Mouse (Mus musculus) CH12.LX (cell line): ENCODE measurements around the gene Dupd1. TPM values are rescaled to one million over a fixed set of nuclear protein-coding genes. Genes with fewer than 3 reads are reported as not detected.

Experiments used
- DNase-seq: peaks from one replicate; pipeline ENCODE4 v3.0.0-alpha.2; 2013; ENCODE audit errors: extremely low read depth
- H3K27ac ChIP-seq: 2 replicates; pipeline ENCODE4 v1.5.1; 2012; ENCODE audit warnings: low read depth, mild to moderate bottlenecking, control low read depth, moderate library complexity; ENCODE audit not compliant: insufficient read depth
- H3K27me3 ChIP-seq: replicated peaks from 2 replicates; pipeline ENCODE3; 2012; ENCODE audit warnings: inconsistent platforms
- H3K36me3 ChIP-seq, 2 experiments: replicated peaks in 1 of 2; 2 replicates each; pipeline versions ENCODE3 to v1.6.1; 2012; ENCODE audit warnings: inconsistent platforms in 1 of 2, low read length in 1 of 2, mild to moderate bottlenecking in 1 of 2, mixed read lengths in 1 of 2, moderate library complexity in 1 of 2; ENCODE audit not compliant: control insufficient read depth in 1 of 2, insufficient read depth in 1 of 2
- H3K4me1 ChIP-seq, 2 experiments: 2 replicates each; pipeline ENCODE4 v1.6.1; 2012; ENCODE audit warnings: inconsistent platforms in 1 of 2, moderate library complexity in 1 of 2; ENCODE audit not compliant: insufficient read depth in 2 of 2, control insufficient read depth in 1 of 2
- H3K4me2 ChIP-seq: 2 replicates; pipeline ENCODE4 v1.6.1; 2012; ENCODE audit warnings: low read depth, mild to moderate bottlenecking, control low read depth; ENCODE audit not compliant: poor library complexity, insufficient read depth, severe bottlenecking
- H3K4me3 ChIP-seq, 3 experiments: fragments of 150-350 bp in 1 of 3; sonication (generic) in 1 of 3; replicated peaks in 1 of 3; 2 replicates each; pipeline versions ENCODE3 to v1.5.1; 2011 to 2012; ENCODE audit warnings: low read depth in 2 of 3, low read length in 2 of 3, mild to moderate bottlenecking in 2 of 3, moderate library complexity in 2 of 3, control low read depth in 1 of 3, improper control_type of control experiment in 1 of 3, inconsistent platforms in 1 of 3, mixed read lengths in 1 of 3; ENCODE audit not compliant: poor library complexity in 1 of 3
- H3K79me2 ChIP-seq: replicated peaks from 2 replicates; pipeline ENCODE4 v1.6.1; 2012; ENCODE audit warnings: mild to moderate bottlenecking, moderate library complexity; ENCODE audit not compliant: control insufficient read depth, poor library complexity, insufficient read depth, severe bottlenecking; ENCODE audit errors: extremely low read depth
- H3K9ac ChIP-seq: 2 replicates; pipeline ENCODE4 v1.6.1; 2012; ENCODE audit warnings: low read depth, mild to moderate bottlenecking, control low read depth, moderate library complexity; ENCODE audit not compliant: insufficient read depth
- H3K9me3 ChIP-seq: replicated peaks from 2 replicates; pipeline ENCODE3; 2012; ENCODE audit warnings: low read length, inconsistent platforms, mixed read lengths
- BHLHE40 ChIP-seq: IDR thresholded peaks from 2 replicates; pipeline ENCODE4 v1.6.1; 2011; ENCODE audit warnings: mild to moderate bottlenecking, low read depth, low read length, improper control_type of control experiment
- CHD1 ChIP-seq: IDR thresholded peaks from 2 replicates; pipeline ENCODE4 v1.6.1; 2012; ENCODE audit warnings: low read depth, low read length, improper control_type of control experiment, inconsistent platforms
- CTCF ChIP-seq, 2 experiments: IDR thresholded peaks in 1 of 2; conservative IDR thresholded peaks in 1 of 2; 2 replicates each; pipeline ENCODE4 v1.5.1; 2011 to 2012; ENCODE audit warnings: low read depth in 2 of 2, low read length in 2 of 2, improper control_type of control experiment in 1 of 2, inconsistent platforms in 1 of 2, mild to moderate bottlenecking in 1 of 2, moderate library complexity in 1 of 2
- ELF1 ChIP-seq: IDR thresholded peaks from 2 replicates; pipeline ENCODE4 v1.6.1; 2014; ENCODE audit warnings: low read depth, mild to moderate bottlenecking, inconsistent platforms, low read length, improper control_type of control experiment
- ETS1 ChIP-seq: conservative IDR thresholded peaks from 2 replicates; pipeline ENCODE4 v1.6.1; 2012; ENCODE audit warnings: low read depth, mild to moderate bottlenecking, inconsistent platforms, low read length, improper control_type of control experiment, moderate library complexity
- GABPA ChIP-seq: IDR thresholded peaks from 2 replicates; pipeline ENCODE4 v1.6.1; 2012; ENCODE audit warnings: low read depth, low read length, improper control_type of control experiment, inconsistent platforms; ENCODE audit not compliant: insufficient replicate concordance
- JUN ChIP-seq: IDR thresholded peaks from 2 replicates; pipeline ENCODE4 v1.6.1; 2011; ENCODE audit warnings: low read depth, mild to moderate bottlenecking, low read length, improper control_type of control experiment, moderate library complexity; ENCODE audit not compliant: insufficient read depth
- JUND ChIP-seq: conservative IDR thresholded peaks from 2 replicates; pipeline ENCODE4 v1.6.1; 2011; ENCODE audit warnings: low read depth, low read length, improper control_type of control experiment
- KAT2A ChIP-seq: IDR thresholded peaks from 2 replicates; pipeline ENCODE4 v1.6.1; 2012; ENCODE audit warnings: low read length, improper control_type of control experiment, inconsistent platforms; ENCODE audit not compliant: insufficient replicate concordance
- MAFK ChIP-seq: IDR thresholded peaks from 2 replicates; pipeline ENCODE4 v1.6.1; 2011; ENCODE audit warnings: low read length, improper control_type of control experiment; ENCODE audit not compliant: insufficient replicate concordance
- MAX ChIP-seq: IDR thresholded peaks from 2 replicates; pipeline ENCODE4 v1.6.1; 2011; ENCODE audit warnings: low read length, improper control_type of control experiment
- MAZ ChIP-seq: IDR thresholded peaks from 2 replicates; pipeline ENCODE4 v1.6.1; 2012; ENCODE audit warnings: low read depth, mild to moderate bottlenecking, inconsistent platforms, low read length, improper control_type of control experiment, moderate library complexity
- MEF2A ChIP-seq: IDR thresholded peaks from 2 replicates; pipeline ENCODE4 v1.6.1; 2014; ENCODE audit warnings: low read depth, mild to moderate bottlenecking, inconsistent platforms, low read length, improper control_type of control experiment, borderline replicate concordance
- MYC ChIP-seq: IDR thresholded peaks from 2 replicates; pipeline ENCODE4 v1.6.1; 2011; ENCODE audit warnings: low read depth, mild to moderate bottlenecking, improper control_type of control experiment, low read length
- NRF1 ChIP-seq: IDR thresholded peaks from 2 replicates; pipeline ENCODE4 v1.6.1; 2014; ENCODE audit warnings: low read depth, mild to moderate bottlenecking, inconsistent platforms, low read length, improper control_type of control experiment, moderate library complexity
- POLR2AphosphoS2 ChIP-seq: IDR thresholded peaks from 2 replicates; pipeline ENCODE4 v1.6.1; 2011; ENCODE audit warnings: low read depth, low read length, improper control_type of control experiment
- SIN3A ChIP-seq: IDR thresholded peaks from 2 replicates; pipeline ENCODE4 v1.6.1; 2012; ENCODE audit warnings: low read length, improper control_type of control experiment, inconsistent platforms
- SMC3 ChIP-seq: IDR thresholded peaks from 2 replicates; pipeline ENCODE4 v1.6.1; 2011; ENCODE audit warnings: low read depth, low read length, improper control_type of control experiment
- TBP ChIP-seq: conservative IDR thresholded peaks from 2 replicates; pipeline ENCODE4 v1.6.1; 2011; ENCODE audit warnings: low read depth, low read length, improper control_type of control experiment
- USF1 ChIP-seq: IDR thresholded peaks from 2 replicates; pipeline ENCODE4 v1.6.1; 2014; ENCODE audit warnings: low read depth, mild to moderate bottlenecking, inconsistent platforms, low read length, improper control_type of control experiment
- ZKSCAN1 ChIP-seq: IDR thresholded peaks from 2 replicates; pipeline ENCODE4 v1.6.1; 2012; ENCODE audit warnings: low read depth, inconsistent platforms, low read length, improper control_type of control experiment, borderline replicate concordance
- ZMIZ1 ChIP-seq: IDR thresholded peaks from 2 replicates; pipeline ENCODE4 v1.6.1; 2012; ENCODE audit warnings: low read depth, mild to moderate bottlenecking, inconsistent platforms, low read length, improper control_type of control experiment
- ZNF384 ChIP-seq: IDR thresholded peaks from 2 replicates; pipeline ENCODE4 v1.6.1; 2012; ENCODE audit warnings: low read depth, low read length, improper control_type of control experiment, inconsistent platforms
- dilution Hi-C: fragments of 300-500 bp; cut with MboI; formaldehyde crosslinking; loops from 2 replicates; pipeline ENCODE4 v1.14.3; 2020; ENCODE audit warnings: low sequenced_read_pairs; ENCODE audit not compliant: extremely low pct_unique_long_range_greater_than_20kb, extremely low pct_ligation_motif_present
- in situ Hi-C: fragments of 300-500 bp; cut with MboI; formaldehyde crosslinking; loops from 3 replicates; pipeline ENCODE4 v1.14.3; 2019; ENCODE audit warnings: low sequenced_read_pairs, low pct_ligation_motif_present, low pct_unique_long_range_greater_than_20kb, mixed read lengths
- polyA plus RNA-seq: library from polyadenylated mRNA; unstranded; fragments of >175 nt; gene quantifications from 2 replicates; pipeline ENCODE4 v1.2.1, GENCODE M21; 2012; ENCODE audit warnings: low read depth; ENCODE audit not compliant: insufficient read length
- total RNA-seq, 2 experiments: library from RNA; depleted of rRNA; stranded (reverse); fragments of 300-350 nt in 1 of 2; fragments of >200 nt in 1 of 2; gene quantifications; 2 replicates each; pipeline ENCODE4 v1.2.3; 2012 to 2014

Dupd1 gene
- total and polyA plus RNA-seq, 3 experiments: not detected

DNA sequence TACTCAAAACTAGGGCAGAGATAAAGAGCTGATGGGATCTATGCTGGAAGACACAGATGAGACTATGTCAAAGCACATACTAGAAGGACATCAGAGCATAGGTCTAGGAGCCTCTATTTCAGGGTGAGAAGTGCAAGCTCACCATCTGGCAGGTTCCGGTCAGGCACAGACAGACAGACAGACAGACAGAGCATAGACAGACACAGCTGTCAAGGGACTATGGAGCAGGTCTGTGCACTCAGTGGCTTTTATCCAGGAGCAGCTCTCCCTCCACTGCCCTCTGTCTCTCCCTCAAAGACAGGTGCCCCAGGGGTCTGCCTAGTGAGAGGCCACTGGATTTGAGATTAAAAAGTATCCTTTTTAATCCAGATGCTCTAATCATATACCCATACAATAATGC is 29.8 kb upstream of the Dupd1 start:
- Histone ChIP-seq H3K9me3 (no peaks in the 10 kb centered on the region), H3K36me3 (no peaks in the 10 kb centered on the region), H3K4me1 (peaks cover 0 to 16% of the 10 kb centered on the region in 2 experiments; a peak in 3 of 4 replicates), H3K4me3 (no peak overlapping the region), H3K79me2 (no peaks in the 10 kb centered on the region), H3K27me3 (no peaks in the 10 kb centered on the region), H3K4me2 (no peak overlapping the region)
- no peak for DNase-seq
- dilution Hi-C loops: no loop called here
- no peak for TF ChIP-seq SMC3
- no peak for TF ChIP-seq MAZ
- no peak for TF ChIP-seq KAT2A
- no peak for TF ChIP-seq MAFK
- TF ChIP-seq JUN: no peak
- TF ChIP-seq GABPA: no peak
- no peak for TF ChIP-seq ELF1
- no peak for TF ChIP-seq USF1
- no peak for TF ChIP-seq TBP
- TF ChIP-seq BHLHE40: no peak
- TF ChIP-seq MYC: no peak
- TF ChIP-seq ZNF384: no peak
- no peak for TF ChIP-seq MEF2A
- TF ChIP-seq POLR2AphosphoS2: no peak
- TF ChIP-seq SIN3A: no peak
- no peak for TF ChIP-seq CHD1
- no peak for TF ChIP-seq ZKSCAN1
- TF ChIP-seq, all 38 proteins: peak for 0
- no peak overlapping the region for H3K27ac ChIP-seq
- H3K9ac ChIP-seq: no peak overlapping the region
- in situ Hi-C loops: loop anchor here (25.0 kb wide), 1 partner anchor 257 kb away; the partner anchor contains the start of gene Kat6b

DNA sequence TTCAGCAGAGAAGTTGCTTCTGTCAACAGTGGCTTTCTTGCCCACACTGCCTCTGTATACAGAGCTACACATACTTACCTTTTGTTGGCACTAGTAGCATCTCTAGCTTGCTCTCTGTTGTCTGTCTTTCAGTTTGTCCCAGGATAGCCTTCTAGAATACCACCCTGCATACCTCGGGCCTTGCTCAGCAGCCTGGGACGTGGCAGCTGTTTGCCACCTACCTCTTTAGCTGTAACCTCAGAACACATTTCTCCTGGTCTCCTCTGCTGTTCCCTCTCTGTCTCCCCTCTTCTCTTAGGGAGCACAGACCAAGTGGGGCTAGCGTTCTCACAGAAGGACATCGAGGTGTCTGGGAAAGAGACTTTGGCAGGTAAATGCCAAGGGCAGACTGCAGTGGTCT is 28.1 kb upstream of the Dupd1 start:
- in situ Hi-C loops: loop anchor here (25.0 kb wide), 1 partner anchor 255 kb away; the partner anchor contains the start of gene Kat6b
- H3K36me3 ChIP-seq: no peaks in the 10 kb centered on the region
- no peak for TF ChIP-seq JUN
- no peak for TF ChIP-seq NRF1
- no peak for TF ChIP-seq MAX
- no peak for TF ChIP-seq ETS1
- no peak for TF ChIP-seq USF1
- no peak for TF ChIP-seq CTCF (conservative IDR thresholded peaks at IDR 0.05 in 1 of 2, IDR thresholded peaks at IDR 0.05 in 1 of 2; ENCODE audit: low read depth in 2 of 2, low read length in 2 of 2)
- no peak for TF ChIP-seq SIN3A
- TF ChIP-seq BHLHE40: no peak
- TF ChIP-seq ZNF384: no peak
- no peak for TF ChIP-seq JUND
- no peak for TF ChIP-seq ZKSCAN1
- TF ChIP-seq ELF1: no peak
- no peak for TF ChIP-seq ZMIZ1
- TF ChIP-seq TBP: no peak
- no peak overlapping the region for H3K9ac ChIP-seq
- peaks cover 3 to 4% of the 10 kb centered on the region in 2 experiments; a peak in 2 of 4 replicates for H3K4me1 ChIP-seq
- dilution Hi-C loops: no loop called here
- H3K79me2 ChIP-seq: no peaks in the 10 kb centered on the region
- H3K27me3 ChIP-seq: no peaks in the 10 kb centered on the region
- no peak overlapping the region for H3K27ac ChIP-seq
- no peak for DNase-seq
- no peak overlapping the region for H3K4me2 ChIP-seq
- H3K9me3 ChIP-seq: no peaks in the 10 kb centered on the region
- H3K4me3 ChIP-seq: no peak overlapping the region
